Mouse (Mus musculus) myocyte (in vitro differentiated cells): Measurements from ENCODE around the gene Vmn1r32.

Experiments
- E2F4 ChIP-seq: IDR thresholded peaks from one replicate; pipeline ENCODE4 v1.6.1; 2011; ENCODE audit warnings: mild to moderate bottlenecking, control low read depth, moderate library complexity; ENCODE audit not compliant: insufficient read depth
- MYOD1 ChIP-seq, 3 experiments: IDR thresholded peaks; one replicate each; pipeline ENCODE4 v1.6.1; 2011; ENCODE audit warnings: control low read depth in 2 of 3, low read depth in 2 of 3, mild to moderate bottlenecking in 2 of 3, moderate library complexity in 1 of 3; ENCODE audit not compliant: insufficient read length in 2 of 3, control insufficient read depth in 1 of 3
- POLR2A ChIP-seq: IDR thresholded peaks from one replicate; pipeline ENCODE4 v1.6.1; 2011; ENCODE audit warnings: low read depth, mild to moderate bottlenecking, control low read depth, moderate library complexity; ENCODE audit not compliant: insufficient read length
- POLR2AphosphoS2 ChIP-seq: IDR thresholded peaks from one replicate; pipeline ENCODE4 v1.6.1; 2011; ENCODE audit warnings: low read depth, control low read depth; ENCODE audit not compliant: insufficient read length
- TCF12 ChIP-seq: IDR thresholded peaks from one replicate; pipeline ENCODE4 v1.6.1; 2011; ENCODE audit warnings: mild to moderate bottlenecking, control low read depth; ENCODE audit not compliant: poor library complexity, insufficient read depth, severe bottlenecking
- USF1 ChIP-seq: IDR thresholded peaks from one replicate; pipeline ENCODE4 v1.6.1; 2011; ENCODE audit warnings: low read depth, mild to moderate bottlenecking, control low read depth, moderate library complexity

DNA sequence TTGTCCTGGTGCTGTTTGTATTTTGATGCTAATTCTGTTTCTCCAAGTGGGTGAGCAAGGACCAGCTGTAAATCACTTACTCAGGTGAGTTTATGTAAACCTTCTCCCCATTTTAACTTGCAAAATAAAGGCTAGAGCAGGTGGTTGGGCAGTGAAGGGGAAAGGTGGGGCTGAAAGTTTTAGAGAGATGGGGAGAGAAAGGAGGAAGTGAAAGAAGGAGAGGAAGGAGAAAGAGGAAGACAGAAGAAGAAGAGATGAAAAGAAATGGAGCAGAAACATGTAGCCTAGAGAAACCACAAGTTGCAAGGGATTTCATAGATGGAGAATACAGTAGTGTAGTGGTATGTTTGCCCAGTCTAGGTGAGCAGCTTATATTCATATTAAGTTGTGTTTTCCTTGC is 35.9 kb upstream of the Vmn1r32 start:
- TF ChIP-seq POLR2A (no peak), POLR2AphosphoS2 (no peak), TCF12 (no peak), USF1 (no peak), MYOD1 (IDR thresholded peaks at IDR 0.05; ENCODE audit: control insufficient read depth in 1 of 3, insufficient read length in 2 of 3, low read depth in 2 of 3) (no peak), E2F4 (no peak)
